Mouse (Mus musculus) CH12.LX (cell line): Measurements from ENCODE around the gene C2cd3. TPM values are rescaled to one million over a fixed set of nuclear protein-coding genes. Genes with fewer than 3 reads are reported as not detected.

ENCODE experiments used
- DNase-seq: peaks from one replicate; pipeline ENCODE4 v3.0.0-alpha.2; 2013; ENCODE audit errors: extremely low read depth
- H3K27ac ChIP-seq: 2 replicates; pipeline ENCODE4 v1.5.1; 2012; ENCODE audit warnings: low read depth, mild to moderate bottlenecking, control low read depth, moderate library complexity; ENCODE audit not compliant: insufficient read depth
- H3K27me3 ChIP-seq: replicated peaks from 2 replicates; pipeline ENCODE3; 2012; ENCODE audit warnings: inconsistent platforms
- H3K36me3 ChIP-seq, 2 experiments: replicated peaks in 1 of 2; 2 replicates each; pipeline versions ENCODE3 to v1.6.1; 2012; ENCODE audit warnings: inconsistent platforms in 1 of 2, low read length in 1 of 2, mild to moderate bottlenecking in 1 of 2, mixed read lengths in 1 of 2, moderate library complexity in 1 of 2; ENCODE audit not compliant: control insufficient read depth in 1 of 2, insufficient read depth in 1 of 2
- H3K4me1 ChIP-seq, 2 experiments: 2 replicates each; pipeline ENCODE4 v1.6.1; 2012; ENCODE audit warnings: inconsistent platforms in 1 of 2, moderate library complexity in 1 of 2; ENCODE audit not compliant: insufficient read depth in 2 of 2, control insufficient read depth in 1 of 2
- H3K4me2 ChIP-seq: 2 replicates; pipeline ENCODE4 v1.6.1; 2012; ENCODE audit warnings: low read depth, mild to moderate bottlenecking, control low read depth; ENCODE audit not compliant: poor library complexity, insufficient read depth, severe bottlenecking
- H3K4me3 ChIP-seq, 3 experiments: fragments of 150-350 bp in 1 of 3; sonication (generic) in 1 of 3; replicated peaks in 1 of 3; 2 replicates each; pipeline versions ENCODE3 to v1.5.1; 2011 to 2012; ENCODE audit warnings: low read depth in 2 of 3, low read length in 2 of 3, mild to moderate bottlenecking in 2 of 3, moderate library complexity in 2 of 3, control low read depth in 1 of 3, improper control_type of control experiment in 1 of 3, inconsistent platforms in 1 of 3, mixed read lengths in 1 of 3; ENCODE audit not compliant: poor library complexity in 1 of 3
- H3K79me2 ChIP-seq: replicated peaks from 2 replicates; pipeline ENCODE4 v1.6.1; 2012; ENCODE audit warnings: mild to moderate bottlenecking, moderate library complexity; ENCODE audit not compliant: control insufficient read depth, poor library complexity, insufficient read depth, severe bottlenecking; ENCODE audit errors: extremely low read depth
- H3K9ac ChIP-seq: 2 replicates; pipeline ENCODE4 v1.6.1; 2012; ENCODE audit warnings: low read depth, mild to moderate bottlenecking, control low read depth, moderate library complexity; ENCODE audit not compliant: insufficient read depth
- H3K9me3 ChIP-seq: replicated peaks from 2 replicates; pipeline ENCODE3; 2012; ENCODE audit warnings: low read length, inconsistent platforms, mixed read lengths
- BHLHE40 ChIP-seq: IDR thresholded peaks from 2 replicates; pipeline ENCODE4 v1.6.1; 2011; ENCODE audit warnings: mild to moderate bottlenecking, low read depth, low read length, improper control_type of control experiment
- E2F4 ChIP-seq: IDR thresholded peaks from 2 replicates; pipeline ENCODE4 v1.6.1; 2011; ENCODE audit warnings: low read depth, low read length, improper control_type of control experiment; ENCODE audit not compliant: insufficient replicate concordance
- ELF1 ChIP-seq: IDR thresholded peaks from 2 replicates; pipeline ENCODE4 v1.6.1; 2014; ENCODE audit warnings: low read depth, mild to moderate bottlenecking, inconsistent platforms, low read length, improper control_type of control experiment
- EP300 ChIP-seq: IDR thresholded peaks from 2 replicates; pipeline ENCODE4 v1.6.1; 2011; ENCODE audit warnings: low read length, improper control_type of control experiment
- GABPA ChIP-seq: IDR thresholded peaks from 2 replicates; pipeline ENCODE4 v1.6.1; 2012; ENCODE audit warnings: low read depth, low read length, improper control_type of control experiment, inconsistent platforms; ENCODE audit not compliant: insufficient replicate concordance
- HCFC1 ChIP-seq: IDR thresholded peaks from 2 replicates; pipeline ENCODE4 v1.6.1; 2012; ENCODE audit warnings: low read depth, mild to moderate bottlenecking, inconsistent platforms, low read length, improper control_type of control experiment
- IRF4 ChIP-seq: IDR thresholded peaks from 2 replicates; pipeline ENCODE4 v1.6.1; 2014; ENCODE audit warnings: low read depth, mild to moderate bottlenecking, inconsistent platforms, low read length, improper control_type of control experiment
- JUND ChIP-seq: conservative IDR thresholded peaks from 2 replicates; pipeline ENCODE4 v1.6.1; 2011; ENCODE audit warnings: low read depth, low read length, improper control_type of control experiment
- MAFK ChIP-seq: IDR thresholded peaks from 2 replicates; pipeline ENCODE4 v1.6.1; 2011; ENCODE audit warnings: low read length, improper control_type of control experiment; ENCODE audit not compliant: insufficient replicate concordance
- MAX ChIP-seq: IDR thresholded peaks from 2 replicates; pipeline ENCODE4 v1.6.1; 2011; ENCODE audit warnings: low read length, improper control_type of control experiment
- MEF2A ChIP-seq: IDR thresholded peaks from 2 replicates; pipeline ENCODE4 v1.6.1; 2014; ENCODE audit warnings: low read depth, mild to moderate bottlenecking, inconsistent platforms, low read length, improper control_type of control experiment, borderline replicate concordance
- MXI1 ChIP-seq: IDR thresholded peaks from 2 replicates; pipeline ENCODE4 v1.6.1; 2011; ENCODE audit warnings: mild to moderate bottlenecking, low read depth, low read length, improper control_type of control experiment
- POLR2A ChIP-seq: IDR thresholded peaks from 2 replicates; pipeline ENCODE4 v1.6.1; 2011; ENCODE audit warnings: low read depth, mild to moderate bottlenecking, improper control_type of control experiment, low read length
- POLR2AphosphoS2 ChIP-seq: IDR thresholded peaks from 2 replicates; pipeline ENCODE4 v1.6.1; 2011; ENCODE audit warnings: low read depth, low read length, improper control_type of control experiment
- RAD21 ChIP-seq: IDR thresholded peaks from 2 replicates; pipeline ENCODE4 v1.6.1; 2011; ENCODE audit warnings: low read depth, mild to moderate bottlenecking, low read length, improper control_type of control experiment, moderate library complexity
- SMC3 ChIP-seq: IDR thresholded peaks from 2 replicates; pipeline ENCODE4 v1.6.1; 2011; ENCODE audit warnings: low read depth, low read length, improper control_type of control experiment
- TCF12 ChIP-seq: IDR thresholded peaks from 2 replicates; pipeline ENCODE4 v1.6.1; 2014; ENCODE audit warnings: low read depth, mild to moderate bottlenecking, inconsistent platforms, low read length, improper control_type of control experiment
- UBTF ChIP-seq: IDR thresholded peaks from 2 replicates; pipeline ENCODE4 v1.6.1; 2012; ENCODE audit warnings: low read depth, mild to moderate bottlenecking, inconsistent platforms, low read length, improper control_type of control experiment, moderate library complexity
- USF1 ChIP-seq: IDR thresholded peaks from 2 replicates; pipeline ENCODE4 v1.6.1; 2014; ENCODE audit warnings: low read depth, mild to moderate bottlenecking, inconsistent platforms, low read length, improper control_type of control experiment
- ZMIZ1 ChIP-seq: IDR thresholded peaks from 2 replicates; pipeline ENCODE4 v1.6.1; 2012; ENCODE audit warnings: low read depth, mild to moderate bottlenecking, inconsistent platforms, low read length, improper control_type of control experiment
- ZNF384 ChIP-seq: IDR thresholded peaks from 2 replicates; pipeline ENCODE4 v1.6.1; 2012; ENCODE audit warnings: low read depth, low read length, improper control_type of control experiment, inconsistent platforms
- dilution Hi-C: fragments of 300-500 bp; cut with MboI; formaldehyde crosslinking; loops from 2 replicates; pipeline ENCODE4 v1.14.3; 2020; ENCODE audit warnings: low sequenced_read_pairs; ENCODE audit not compliant: extremely low pct_unique_long_range_greater_than_20kb, extremely low pct_ligation_motif_present
- in situ Hi-C: fragments of 300-500 bp; cut with MboI; formaldehyde crosslinking; loops from 3 replicates; pipeline ENCODE4 v1.14.3; 2019; ENCODE audit warnings: low sequenced_read_pairs, low pct_ligation_motif_present, low pct_unique_long_range_greater_than_20kb, mixed read lengths
- polyA plus RNA-seq: library from polyadenylated mRNA; unstranded; fragments of >175 nt; gene quantifications from 2 replicates; pipeline ENCODE4 v1.2.1, GENCODE M21; 2012; ENCODE audit warnings: low read depth; ENCODE audit not compliant: insufficient read length
- total RNA-seq, 2 experiments: library from RNA; depleted of rRNA; stranded (reverse); fragments of 300-350 nt in 1 of 2; fragments of >200 nt in 1 of 2; gene quantifications; 2 replicates each; pipeline ENCODE4 v1.2.3; 2012 to 2014

Gene C2cd3
- total and polyA plus RNA-seq, 3 experiments, result 11.7 to 25.0 (median 16.7) TPM

GRCm38 (mm10) chr7:100463194-100463593, 91.2 kb downstream of the C2cd3 start:
- Histone ChIP-seq H3K36me3 (peaks cover 19 to 93% of the 10 kb centered on the region in 2 experiments), H3K9ac (no peak overlapping the region), H3K79me2 (no peaks in the 10 kb centered on the region), H3K4me1 (peaks cover 0 to 26% of the 10 kb centered on the region in 2 experiments; a peak in 2 of 4 replicates), H3K27ac (no peak overlapping the region), H3K27me3 (no peaks in the 10 kb centered on the region), H3K4me2 (no peak overlapping the region), H3K4me3 (no peak overlapping the region), H3K9me3 (no peaks in the 10 kb centered on the region)
- no peak for DNase-seq
- dilution Hi-C loops (no loop called here), in situ Hi-C loops (no loop called here)
- TF ChIP-seq ZMIZ1 (no peak), IRF4 (no peak), SMC3 (no peak), ZNF384 (no peak), POLR2AphosphoS2 (no peak), EP300 (no peak), GABPA (no peak), BHLHE40 (no peak)
- TF ChIP-seq, all 38 proteins: peak for 0

DNA sequence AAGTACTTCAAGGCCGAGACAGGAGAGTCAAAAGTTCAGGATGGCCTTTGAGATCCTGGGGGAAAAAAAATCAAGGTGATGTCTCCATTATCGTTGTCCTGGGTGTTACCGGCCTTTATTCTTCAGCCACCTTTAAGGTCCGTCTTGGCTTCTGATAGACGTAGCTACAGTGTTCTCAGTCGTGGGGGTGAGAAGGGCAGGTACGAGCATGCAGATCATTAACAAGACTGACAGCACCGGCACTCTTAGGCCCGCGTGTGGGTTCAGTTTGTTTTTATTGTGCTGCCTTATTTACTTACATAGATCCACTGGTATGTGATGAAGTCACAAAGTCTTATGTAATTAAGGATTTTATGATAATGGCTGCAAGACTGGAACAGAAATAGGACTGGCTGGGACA, 91.7 kb downstream of the C2cd3 start:
- Histone ChIP-seq H3K9ac (no peak overlapping the region), H3K27ac (no peak overlapping the region)

GRCm38 (mm10) chr7:100464248-100464647, 92.2 kb downstream of the C2cd3 start:
- no peak overlapping the region for H3K4me3 ChIP-seq
- TF ChIP-seq POLR2A (no peak), USF1 (no peak), ELF1 (no peak), MAFK (no peak), SMC3 (no peak), MEF2A (no peak), UBTF (no peak), JUND (no peak)
- H3K4me2 ChIP-seq, result no peak overlapping the region
- in situ Hi-C loops, result no loop called here
- no peaks in the 10 kb centered on the region for H3K9me3 ChIP-seq
- no peak overlapping the region for H3K9ac ChIP-seq
- peaks cover 27 to 94% of the 10 kb centered on the region in 2 experiments for H3K36me3 ChIP-seq
- no peaks in the 10 kb centered on the region for H3K79me2 ChIP-seq
- H3K4me1 ChIP-seq, result peaks cover 0 to 23% of the 10 kb centered on the region in 2 experiments; a peak in 2 of 4 replicates
- dilution Hi-C loops, result no loop called here
- DNase-seq, result no peak
- no peaks in the 10 kb centered on the region for H3K27me3 ChIP-seq
- H3K27ac ChIP-seq, result no peak overlapping the region

More for the DNA sequence above, 91.7 kb downstream of the C2cd3 start:
- DNase-seq, result no peak
- dilution Hi-C loops, result no loop called here
- Histone ChIP-seq H3K4me2 (no peak overlapping the region), H3K27me3 (no peaks in the 10 kb centered on the region)
- no peak for TF ChIP-seq ELF1
- no peak for TF ChIP-seq HCFC1
- no peak for TF ChIP-seq MAX
- TF ChIP-seq GABPA, result no peak
- no peak for TF ChIP-seq IRF4
- no peak for TF ChIP-seq TCF12
- no peak for TF ChIP-seq MXI1
- TF ChIP-seq JUND, result no peak
- TF ChIP-seq E2F4, result no peak
- TF ChIP-seq ZMIZ1, result no peak
- no peak for TF ChIP-seq ZNF384
- no peak for TF ChIP-seq RAD21
- no peak for TF ChIP-seq USF1
- TF ChIP-seq, all 38 proteins: peak for 0
- no peaks in the 10 kb centered on the region for H3K9me3 ChIP-seq
- in situ Hi-C loops, result no loop called here
- H3K4me3 ChIP-seq, result no peak overlapping the region
- H3K79me2 ChIP-seq, result no peaks in the 10 kb centered on the region
- H3K4me1 ChIP-seq, result peaks cover 0 to 26% of the 10 kb centered on the region in 2 experiments; a peak in 2 of 4 replicates
- peaks cover 23 to 94% of the 10 kb centered on the region in 2 experiments for H3K36me3 ChIP-seq
